Mouse (Mus musculus): ENCODE measurements around the gene Pank1. TPM values are rescaled to one million over a fixed set of nuclear protein-coding genes. Genes with fewer than 3 reads are reported as not detected.
A peak's percentile ranks its signal among the peaks of the same experiment; 100 is the strongest.

Pank1 gene
- polyA plus RNA-seq, 1 experiment: 7.5 TPM

- no peak for DNase-seq (ENCODE audit: extremely low spot score in 1 of 2, low spot score in 1 of 2)
Measured at GRCm38 (mm10) chr19:34882443-34882842, 3.2 kb upstream of the Pank1 start.

GRCm38 (mm10) chr19:34881160-34881559 is 1.9 kb upstream of the Pank1 start:
- peak in 1 of 2 experiments; percentile 20 for DNase-seq (ENCODE audit: extremely low spot score in 1 of 2, low spot score in 1 of 2)

GRCm38 (mm10) chr19:34879624-34880023 is 369 bp upstream of the Pank1 start:
- no peak for DNase-seq (ENCODE audit: extremely low spot score in 1 of 2, low spot score in 1 of 2)

GRCm38 (mm10) chr19:34877898-34878602 is 1.2 kb downstream of the Pank1 start:
- peak; percentile 91 to 92 for DNase-seq (ENCODE audit: extremely low spot score in 1 of 2, low spot score in 1 of 2)

GRCm38 (mm10) chr19:34876676-34877075 is 2.6 kb downstream of the Pank1 start:
- no peak for DNase-seq (ENCODE audit: extremely low spot score in 1 of 2, low spot score in 1 of 2)

GRCm38 (mm10) chr19:34869375-34869774 is 9.9 kb downstream of the Pank1 start:
- DNase-seq (ENCODE audit: extremely low spot score in 1 of 2, low spot score in 1 of 2): no peak

- DNase-seq (ENCODE audit: extremely low spot score in 1 of 2, low spot score in 1 of 2): no peak
Measured at GRCm38 (mm10) chr19:34868093-34868741, 11.0 kb downstream of the Pank1 start.

GRCm38 (mm10) chr19:34863737-34864136 is 15.5 kb downstream of the Pank1 start:
- DNase-seq (ENCODE audit: extremely low spot score in 1 of 2, low spot score in 1 of 2): no peak

GRCm38 (mm10) chr19:34856021-34856651 is 23.1 kb downstream of the Pank1 start:
- DNase-seq (ENCODE audit: extremely low spot score in 1 of 2, low spot score in 1 of 2): no peak

GRCm38 (mm10) chr19:34851161-34851560 is 28.1 kb downstream of the Pank1 start:
- no peak for DNase-seq (ENCODE audit: extremely low spot score in 1 of 2, low spot score in 1 of 2)

- no peak for DNase-seq (ENCODE audit: extremely low spot score in 1 of 2, low spot score in 1 of 2)
Measured at GRCm38 (mm10) chr19:34849426-34849825, 29.8 kb downstream of the Pank1 start.

- DNase-seq (ENCODE audit: extremely low spot score in 1 of 2, low spot score in 1 of 2): no peak
Measured at GRCm38 (mm10) chr19:34848164-34848563, 31.1 kb downstream of the Pank1 start.

- DNase-seq (ENCODE audit: extremely low spot score in 1 of 2, low spot score in 1 of 2): no peak
Measured at GRCm38 (mm10) chr19:34847103-34847502, 32.2 kb downstream of the Pank1 start.

GRCm38 (mm10) chr19:34846508-34847038 is 32.7 kb downstream of the Pank1 start:
- no peak for DNase-seq (ENCODE audit: extremely low spot score in 1 of 2, low spot score in 1 of 2)

GRCm38 (mm10) chr19:34846005-34846404 is 33.2 kb downstream of the Pank1 start:
- DNase-seq (ENCODE audit: extremely low spot score in 1 of 2, low spot score in 1 of 2): no peak

GRCm38 (mm10) chr19:34845331-34845730 is 33.9 kb downstream of the Pank1 start:
- no peak for DNase-seq (ENCODE audit: extremely low spot score in 1 of 2, low spot score in 1 of 2)

- DNase-seq (ENCODE audit: extremely low spot score in 1 of 2, low spot score in 1 of 2): no peak
Measured at GRCm38 (mm10) chr19:34844760-34845159, 34.5 kb downstream of the Pank1 start.

GRCm38 (mm10) chr19:34844047-34844446 is 35.2 kb downstream of the Pank1 start:
- no peak for DNase-seq (ENCODE audit: extremely low spot score in 1 of 2, low spot score in 1 of 2)

- no peak for DNase-seq (ENCODE audit: extremely low spot score in 1 of 2, low spot score in 1 of 2)
Measured at GRCm38 (mm10) chr19:34841719-34842506, 37.3 kb downstream of the Pank1 start.

GRCm38 (mm10) chr19:34838624-34839023 is 40.6 kb downstream of the Pank1 start:
- no peak for DNase-seq (ENCODE audit: extremely low spot score in 1 of 2, low spot score in 1 of 2)

- DNase-seq (ENCODE audit: extremely low spot score in 1 of 2, low spot score in 1 of 2): no peak
Measured at GRCm38 (mm10) chr19:34831702-34832101, 47.6 kb downstream of the Pank1 start.

Measured in frontal cortex, adult 2 months (tissue).